Mouse (Mus musculus) A20 (cell line): Measurements from ENCODE around the gene Fads6.
A peak's percentile ranks its signal among the peaks of the same experiment; 100 is the strongest.

Experiments used
- DNase-seq: peaks from one replicate; pipeline ENCODE4 v3.0.0-alpha.2; 2011; ENCODE audit warnings: low read depth, low spot score

The Fads6 gene

GRCm38 (mm10) chr11:115297214-115297826 is at the start of gene Fads6:
Gene Fads6 (minus strand): TSS chr11:115297663.
- DNase-seq = no peak

GRCm38 (mm10) chr11:115345515-115345914 is 48.1 kb upstream of the Fads6 start:
- no peak for DNase-seq

GRCm38 (mm10) chr11:115344967-115345366 is 47.5 kb upstream of the Fads6 start:
- DNase-seq = peak; percentile 17

- DNase-seq = no peak
These were observed 44.4 kb upstream of the Fads6 start for GRCm38 (mm10) chr11:115341866-115342265.

- DNase-seq = no peak
These were observed 43.8 kb upstream of the Fads6 start for GRCm38 (mm10) chr11:115341246-115341645.

- DNase-seq = no peak
These were observed 40.4 kb upstream of the Fads6 start for GRCm38 (mm10) chr11:115337826-115338225.

- DNase-seq = no peak
These were observed 39.9 kb upstream of the Fads6 start for GRCm38 (mm10) chr11:115337350-115337749.

- no peak for DNase-seq
These were observed 38.7 kb upstream of the Fads6 start for GRCm38 (mm10) chr11:115336115-115336514.

- no peak for DNase-seq
These were observed 37.8 kb upstream of the Fads6 start for GRCm38 (mm10) chr11:115335223-115335622.

- no peak for DNase-seq
These were observed 37.1 kb upstream of the Fads6 start, which contains the start of gene Otop3 for GRCm38 (mm10) chr11:115334531-115334930. Gene Otop3 (plus strand): TSS chr11:115334731.

- peak; percentile 49 for DNase-seq
These were observed 31.9 kb upstream of the Fads6 start for GRCm38 (mm10) chr11:115329339-115329738.

GRCm38 (mm10) chr11:115326730-115327129 is 29.3 kb upstream of the Fads6 start:
- no peak for DNase-seq

GRCm38 (mm10) chr11:115323354-115323753 is 25.9 kb upstream of the Fads6 start:
- no peak for DNase-seq

GRCm38 (mm10) chr11:115321906-115322693 is 24.6 kb upstream of the Fads6 start, which contains the start of gene Ush1g:
Gene Ush1g (minus strand): TSS chr11:115322041.
- peak; percentile 61 for DNase-seq

GRCm38 (mm10) chr11:115319704-115320383 is 22.4 kb upstream of the Fads6 start:
- DNase-seq = no peak

- DNase-seq = no peak
These were observed 21.0 kb upstream of the Fads6 start for GRCm38 (mm10) chr11:115318245-115319027.

- no peak for DNase-seq
These were observed 19.7 kb upstream of the Fads6 start for GRCm38 (mm10) chr11:115317204-115317603.

- peak; percentile 40 for DNase-seq
These were observed 16.8 kb upstream of the Fads6 start for GRCm38 (mm10) chr11:115314249-115314648.

- no peak for DNase-seq
These were observed 11.3 kb upstream of the Fads6 start for GRCm38 (mm10) chr11:115308781-115309180.

GRCm38 (mm10) chr11:115306863-115307262 is 9.4 kb upstream of the Fads6 start, which contains the start of gene Otop2:
Gene Otop2 (plus strand): TSS chr11:115307163.
- DNase-seq = no peak

- no peak for DNase-seq
These were observed 5.7 kb upstream of the Fads6 start for GRCm38 (mm10) chr11:115303167-115303566.
